Mouse (Mus musculus) layer of hippocampus, postnatal 10 days (tissue): Measurements from ENCODE around the gene Dmd. TPM values are rescaled to one million over a fixed set of nuclear protein-coding genes. Genes with fewer than 3 reads are reported as not detected.

Source experiments
- DNase-seq, 2 experiments: peaks; one replicate each; pipeline ENCODE4 v3.0.0; 2021; ENCODE audit warnings: low spot score in 2 of 2
- total RNA-seq, 2 experiments: library from RNA; stranded (reverse); gene quantifications; 2 replicates each; pipeline ENCODE4 v1.2.3; 2021

The Dmd gene
- total RNA-seq, 2 experiments from 2014 or later: 67.6 to 68.6 TPM

- no peak for DNase-seq
Measured at GRCm38 (mm10) chrX:84332177-84332576, 1383.5 kb downstream of the Dmd start.

GRCm38 (mm10) chrX:84364981-84365380, 1416.3 kb downstream of the Dmd start:
- DNase-seq: no peak

GRCm38 (mm10) chrX:84435608-84436007, 1486.9 kb downstream of the Dmd start:
- no peak for DNase-seq

GRCm38 (mm10) chrX:84436556-84436955, 1487.9 kb downstream of the Dmd start:
- no peak for DNase-seq

GRCm38 (mm10) chrX:84442996-84443395, 1494.3 kb downstream of the Dmd start:
- no peak for DNase-seq

- no peak for DNase-seq
Measured at GRCm38 (mm10) chrX:84443985-84444384, 1495.3 kb downstream of the Dmd start.

GRCm38 (mm10) chrX:84444638-84445037, 1496.0 kb downstream of the Dmd start:
- no peak for DNase-seq

GRCm38 (mm10) chrX:84454473-84454872, 1505.8 kb downstream of the Dmd start:
- DNase-seq: no peak

- DNase-seq: no peak
Measured at GRCm38 (mm10) chrX:84514650-84515366, 1566.1 kb downstream of the Dmd start.

- DNase-seq: no peak
Measured at GRCm38 (mm10) chrX:84551995-84552394, 1603.3 kb downstream of the Dmd start.

- DNase-seq: no peak
Measured at GRCm38 (mm10) chrX:84553441-84553840, 1604.8 kb downstream of the Dmd start.

GRCm38 (mm10) chrX:84598476-84598875, 1649.8 kb downstream of the Dmd start:
- no peak for DNase-seq

- DNase-seq: no peak
Measured at GRCm38 (mm10) chrX:84640446-84640845, 1691.8 kb downstream of the Dmd start.

- no peak for DNase-seq
Measured at GRCm38 (mm10) chrX:84747683-84748082, 1799.0 kb downstream of the Dmd start.

GRCm38 (mm10) chrX:84860012-84860647, 1911.5 kb downstream of the Dmd start:
- DNase-seq: peak; percentile 5 to 25

GRCm38 (mm10) chrX:84873090-84873489, 1924.4 kb downstream of the Dmd start:
- no peak for DNase-seq

- DNase-seq: no peak
Measured at GRCm38 (mm10) chrX:84878125-84878524, 1929.5 kb downstream of the Dmd start.

- peak; percentile 12 to 46 for DNase-seq
Measured at GRCm38 (mm10) chrX:84932715-84933473, 1984.2 kb downstream of the Dmd start.

GRCm38 (mm10) chrX:84960557-84960956, 2011.9 kb downstream of the Dmd start:
- DNase-seq: no peak

- DNase-seq: no peak
Measured at GRCm38 (mm10) chrX:84960972-84961371, 2012.3 kb downstream of the Dmd start.

- DNase-seq: no peak
Measured at GRCm38 (mm10) chrX:85008304-85008703, 2059.6 kb downstream of the Dmd start.

GRCm38 (mm10) chrX:85041466-85042058, 2092.9 kb downstream of the Dmd start:
- DNase-seq: no peak
